Comparison of ENCODE assay signal across 16 mouse cellular contexts in the genomic region with DNA sequence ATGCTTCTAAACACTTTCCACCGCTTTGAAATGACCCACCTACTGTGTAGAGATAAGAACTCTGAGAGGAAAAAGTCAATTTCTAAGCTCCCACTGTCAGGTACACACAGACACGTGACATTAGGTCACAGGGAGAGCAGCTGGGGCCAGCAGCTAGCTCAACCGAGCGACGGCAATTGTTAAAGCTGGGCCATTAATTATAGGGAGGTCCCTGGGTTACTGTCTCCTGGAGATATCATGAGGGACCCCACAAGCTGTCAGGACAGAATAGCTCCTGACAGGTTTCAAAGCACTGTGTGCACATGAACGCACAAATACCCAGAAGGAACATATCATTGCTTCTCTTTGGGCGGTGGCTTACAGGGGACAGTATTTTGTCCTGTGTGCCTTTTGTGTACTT.
"Had no signal": no experiment of that assay in that cellular context is flagged by ENCODE, and none has a peak within 500 bp of the region (broad histone marks: within the 10 kb centered on the region; RNA-seq: fewer than 3 reads in every experiment).

No protein-coding gene starts in this region.

- H3K9me3 ChIP-seq: limb, embryonic 12.5 days; liver, embryonic 13.5 days; lung, embryonic 15.5 days; stomach, embryonic 15.5 days had no signal

- H3K27ac ChIP-seq: left cerebral cortex, adult 2 months; limb, embryonic 12.5 days; liver, embryonic 13.5 days; lung, embryonic 15.5 days; macrophage; stomach, embryonic 15.5 days had no signal

- H3K9ac ChIP-seq: limb, embryonic 12.5 days; liver, embryonic 13.5 days; liver, postnatal 0 days; lung, embryonic 15.5 days; stomach, embryonic 15.5 days had no signal

- H3K36me3 ChIP-seq: liver, embryonic 13.5 days; stomach, embryonic 15.5 days had no signal

- DNase-seq: kidney, adult 8-10 months; kidney, postnatal 25 days; liver; liver, embryonic 13.5 days; liver, postnatal 0 days; lung, postnatal 14 days; midbrain, embryonic 14.5 days; right cerebral cortex, postnatal 14 days; thymus, adult 2 months; thymus, postnatal 25 days had no signal

- H3K4me1 ChIP-seq: limb, embryonic 12.5 days; liver, embryonic 13.5 days; lung, embryonic 15.5 days; megakaryocyte, embryonic 14.5 days; stomach, embryonic 15.5 days had no signal

- H3K27me3 ChIP-seq: limb, embryonic 12.5 days; liver, embryonic 13.5 days; lung, embryonic 15.5 days; megakaryocyte, embryonic 14.5 days; stomach, embryonic 15.5 days had no signal

- H3K4me2 ChIP-seq: limb, embryonic 12.5 days; liver, embryonic 13.5 days; lung, embryonic 15.5 days; stomach, embryonic 15.5 days had no signal

- H3K4me3 ChIP-seq: left cerebral cortex, adult 2 months; limb, embryonic 12.5 days; liver, embryonic 13.5 days; lung, embryonic 15.5 days; megakaryocyte, embryonic 14.5 days; stomach, embryonic 15.5 days had no signal

- ATAC-seq: liver, postnatal 0 days had no signal
